Mouse (Mus musculus) kidney, embryonic 14.5 days (tissue): ENCODE measurements around the gene Lcn10. TPM values are rescaled to one million over a fixed set of nuclear protein-coding genes. Genes with fewer than 3 reads are reported as not detected.

Source experiments
- ATAC-seq: fragments of 200-750 bp; cut with Nextera tagmentation; 2 replicates; pipeline ENCODE4 v1.8.0; 2017; ENCODE audit warnings: moderate number of reproducible peaks, mild to moderate bottlenecking, moderate TSS enrichment, moderate library complexity; ENCODE audit not compliant: low FRiP score, low TSS enrichment
- H3K27ac ChIP-seq: fragments of 300-500 bp; sonication (generic); 2 replicates; pipeline ENCODE4 v1.5.1; 2014; ENCODE audit warnings: low read depth, mild to moderate bottlenecking, low read length, moderate library complexity, mixed read lengths
- H3K27me3 ChIP-seq: fragments of 300-500 bp; sonication (generic); 2 replicates; pipeline ENCODE4 v1.6.1; 2014; ENCODE audit warnings: mild to moderate bottlenecking, low read length; ENCODE audit not compliant: control insufficient read depth, insufficient read depth
- H3K36me3 ChIP-seq: fragments of 300-500 bp; sonication (generic); 2 replicates; pipeline ENCODE4 v1.6.1; 2014; ENCODE audit warnings: low read length, mixed read lengths; ENCODE audit not compliant: control insufficient read depth, insufficient read depth
- H3K4me1 ChIP-seq: fragments of 300-500 bp; sonication (generic); 2 replicates; pipeline ENCODE4 v1.6.1; 2014; ENCODE audit warnings: low read length, mixed read lengths; ENCODE audit not compliant: control insufficient read depth, insufficient read depth
- H3K4me2 ChIP-seq: fragments of 300-500 bp; sonication (generic); replicated peaks from 2 replicates; pipeline ENCODE4 v1.6.1; 2014; ENCODE audit warnings: low read depth, mild to moderate bottlenecking, low read length
- H3K4me3 ChIP-seq: fragments of 300-500 bp; sonication (generic); 2 replicates; pipeline ENCODE4 v1.5.1; 2014; ENCODE audit warnings: mild to moderate bottlenecking, low read length
- H3K9ac ChIP-seq: fragments of 300-500 bp; sonication (generic); 2 replicates; pipeline ENCODE4 v1.6.1; 2014; ENCODE audit warnings: low read depth, mild to moderate bottlenecking, low read length, moderate library complexity
- H3K9me3 ChIP-seq: fragments of 300-500 bp; sonication (generic); 2 replicates; pipeline ENCODE4 v1.6.1; 2016; ENCODE audit warnings: low read length; ENCODE audit not compliant: control insufficient read depth
- WGBS: fragments of 180-500 bp; shearing (Covaris S2); extraction: QIAGEN DNeasy Blood & Tissue Kit; methylation state at CpG from one replicate; pipeline ENCODE4 v1.1.7; 2014; 5-methylcytosine and 5-hydroxymethylcytosine counted together
- polyA plus RNA-seq: library from polyadenylated mRNA; unstranded; fragments of >200 nt; fragmentation: Nextera tagmentation; extraction: Ambion mirVana; gene quantifications from 2 replicates; pipeline ENCODE4 v1.2.1, GENCODE M21; 2014

Lcn10 gene
- polyA plus RNA-seq: not detected in 2 replicates

DNA sequence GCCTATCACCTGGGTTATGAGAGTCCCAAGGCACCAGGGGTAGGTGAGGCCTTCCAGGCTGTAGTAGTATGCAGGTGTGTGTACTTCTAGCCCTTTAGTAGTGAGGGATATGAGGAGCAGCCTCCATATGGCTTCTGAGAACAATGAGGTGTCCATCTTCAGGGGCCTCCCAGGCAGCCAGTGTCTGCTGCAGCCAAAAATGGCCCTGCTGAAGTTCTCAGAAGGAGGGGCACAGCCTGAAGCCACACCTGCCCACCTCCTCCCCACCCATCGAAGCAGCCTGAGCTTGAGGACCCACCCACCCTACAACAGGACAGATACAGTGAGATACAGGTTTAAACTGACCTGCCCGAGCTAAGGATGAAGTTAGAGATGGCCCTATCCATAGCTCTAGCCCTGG lies at the start of gene Lcn10:
Lcn10 (plus strand) TSS at position 301 of the 400 bp plus-strand sequence.
- Histone ChIP-seq H3K4me3 (no peak within 1 kb of the TSS), H3K27me3 (no peaks in the 10 kb centered on the region), H3K4me2 (no peak within 1 kb of the TSS), H3K9ac (no peak within 1 kb of the TSS), H3K9me3 (no peaks in the 10 kb centered on the region), H3K27ac (no peak within 1 kb of the TSS), H3K36me3 (no peaks in the 10 kb centered on the region), H3K4me1 (no peaks in the 10 kb centered on the region)
- no peak for ATAC-seq
- WGBS: 77% methylated on average over 2 of the region's 2 CpGs

DNA sequence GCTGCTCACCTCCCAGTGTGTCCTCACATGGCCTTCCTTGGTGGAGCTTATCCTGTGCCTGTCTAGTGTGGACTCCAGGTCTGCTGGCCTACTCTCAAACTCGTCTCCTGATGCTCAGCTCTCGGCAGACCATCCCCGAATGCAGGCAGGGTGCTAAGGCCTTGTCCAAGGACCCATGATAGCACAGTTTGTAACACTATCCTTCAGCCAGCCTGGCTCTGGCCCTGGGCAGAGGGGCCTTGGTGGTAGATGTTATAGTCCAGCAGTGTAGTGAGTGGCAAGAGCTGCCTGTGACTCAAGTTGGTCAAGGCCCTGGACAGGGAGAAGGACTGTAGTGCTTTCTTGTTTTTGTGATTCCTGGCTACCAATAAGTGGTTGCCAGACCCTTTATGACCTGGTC lies 48.9 kb upstream of the Lcn10 start:
- Histone ChIP-seq H3K4me1 (no peaks in the 10 kb centered on the region), H3K27me3 (no peaks in the 10 kb centered on the region), H3K4me3 (no peak overlapping the region), H3K27ac (no peak overlapping the region), H3K9me3 (no peaks in the 10 kb centered on the region), H3K9ac (no peak overlapping the region), H3K4me2 (no peak overlapping the region), H3K36me3 (no peaks in the 10 kb centered on the region)
- no peak for ATAC-seq
- WGBS: 82% methylated on average over 3 of the region's 3 CpGs

DNA sequence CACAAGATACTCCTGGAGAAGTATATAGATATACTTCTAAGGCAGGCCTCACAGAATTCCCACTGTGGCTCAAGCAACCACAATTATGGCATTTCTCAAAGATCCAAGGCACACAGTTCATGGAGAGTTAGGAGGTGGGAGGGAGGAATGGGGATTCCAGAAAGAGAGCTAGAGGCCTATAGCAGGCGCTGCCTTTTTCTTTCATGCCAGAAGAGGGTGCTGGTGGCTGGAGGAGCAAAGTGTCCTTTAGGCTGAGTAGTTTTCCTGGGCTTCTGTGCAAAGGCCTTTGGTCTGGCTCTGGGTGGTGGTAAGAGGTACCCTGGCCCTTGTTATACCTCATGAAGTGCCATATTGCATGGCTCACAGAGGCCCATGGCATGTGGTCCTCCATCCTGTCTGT lies 48.5 kb upstream of the Lcn10 start:
- 53% methylated on average over 1 of the region's 1 CpGs for WGBS
- no peak overlapping the region for H3K4me3 ChIP-seq
- H3K27ac ChIP-seq: no peak overlapping the region
- H3K4me2 ChIP-seq: no peak overlapping the region
- H3K27me3 ChIP-seq: no peaks in the 10 kb centered on the region
- H3K36me3 ChIP-seq: no peaks in the 10 kb centered on the region
- no peak for ATAC-seq
- no peak overlapping the region for H3K9ac ChIP-seq
- H3K4me1 ChIP-seq: no peaks in the 10 kb centered on the region
- no peaks in the 10 kb centered on the region for H3K9me3 ChIP-seq

DNA sequence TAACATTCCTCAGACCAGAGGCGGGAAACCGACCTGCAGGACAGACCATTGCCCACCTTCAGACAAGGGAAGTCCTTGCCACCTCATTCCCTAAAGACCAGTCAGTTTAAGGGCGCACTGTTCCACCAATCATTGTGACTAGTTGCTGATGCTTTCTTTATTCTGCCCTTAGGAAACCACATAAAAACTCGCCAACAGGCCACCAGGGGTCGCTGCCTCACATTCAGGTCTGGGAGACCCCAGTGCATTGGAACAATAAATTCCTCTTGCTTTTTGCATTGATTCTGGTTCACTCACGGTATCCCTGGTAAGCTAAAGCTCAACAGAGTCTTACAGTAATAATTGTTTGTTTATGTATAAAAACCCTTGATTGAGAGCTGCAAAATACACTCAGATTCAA lies 42.6 kb upstream of the Lcn10 start:
- no peak overlapping the region for H3K27ac ChIP-seq
- H3K4me2 ChIP-seq: no peak overlapping the region
- WGBS: 16% methylated on average over 6 of the region's 6 CpGs
- H3K36me3 ChIP-seq: no peaks in the 10 kb centered on the region
- H3K9me3 ChIP-seq: no peaks in the 10 kb centered on the region
- H3K4me3 ChIP-seq: no peak overlapping the region
- ATAC-seq: no peak
- no peak overlapping the region for H3K9ac ChIP-seq
- H3K4me1 ChIP-seq: no peaks in the 10 kb centered on the region
- no peaks in the 10 kb centered on the region for H3K27me3 ChIP-seq

DNA sequence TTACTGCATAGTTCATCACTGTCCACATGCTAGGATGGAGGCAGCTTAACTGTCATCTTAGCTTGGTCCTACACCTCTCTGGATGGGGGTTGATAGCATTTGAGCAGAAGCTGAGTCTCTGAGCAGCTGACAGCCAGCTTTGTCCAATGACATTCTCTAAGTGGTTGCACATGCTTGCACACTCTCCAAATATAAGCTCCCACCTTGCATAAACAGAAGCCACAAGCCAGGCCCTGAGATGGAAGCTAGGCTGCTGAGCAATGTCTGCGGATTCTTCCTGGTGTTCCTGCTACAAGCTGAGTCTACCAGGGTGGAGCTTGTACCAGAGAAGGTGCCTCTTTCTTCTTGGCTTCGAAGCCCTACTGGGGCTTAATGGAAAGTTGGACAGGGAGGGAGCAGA lies 29.6 kb upstream of the Lcn10 start, which contains the start of gene Lcn8:
Lcn8 (plus strand) TSS at position 219 of the 400 bp plus-strand sequence.
- no peaks in the 10 kb centered on the region for H3K36me3 ChIP-seq
- no peak for ATAC-seq
- no peak within 1 kb of the TSS for H3K9ac ChIP-seq

DNA sequence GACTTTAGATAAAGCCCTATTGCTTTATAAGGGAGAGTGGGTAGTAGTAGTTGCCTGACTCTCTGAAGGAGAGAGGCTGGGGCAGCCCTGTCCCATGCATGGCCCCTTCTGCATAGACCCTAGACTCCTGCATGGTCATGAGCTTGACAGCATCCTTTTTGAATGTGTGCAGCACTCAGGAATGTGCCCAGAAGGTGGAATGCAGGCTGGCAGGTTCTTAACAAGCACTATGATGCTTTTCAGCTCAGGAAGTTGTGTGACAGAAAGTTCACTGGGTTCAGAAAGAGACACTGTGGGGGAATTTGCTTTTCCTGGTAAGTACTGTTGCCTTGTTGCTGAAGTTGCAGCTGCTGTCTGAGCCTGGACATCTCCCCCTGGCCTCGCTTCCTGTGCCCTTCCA lies 28.0 kb upstream of the Lcn10 start:
- no peak overlapping the region for H3K4me3 ChIP-seq
- H3K27ac ChIP-seq: no peak overlapping the region
- no peaks in the 10 kb centered on the region for H3K36me3 ChIP-seq
- H3K9ac ChIP-seq: no peak overlapping the region
- H3K4me2 ChIP-seq: no peak overlapping the region
- no peaks in the 10 kb centered on the region for H3K9me3 ChIP-seq
- ATAC-seq: no peak
- no peaks in the 10 kb centered on the region for H3K4me1 ChIP-seq
- H3K27me3 ChIP-seq: no peaks in the 10 kb centered on the region
- WGBS: 45% methylated on average over 1 of the region's 1 CpGs

More for the DNA sequence above, 29.6 kb upstream of the Lcn10 start, which contains the start of gene Lcn8:
- Histone ChIP-seq H3K4me1 (no peaks in the 10 kb centered on the region), H3K9me3 (no peaks in the 10 kb centered on the region), H3K4me2 (no peak within 1 kb of the TSS), H3K27ac (no peak within 1 kb of the TSS), H3K4me3 (no peak within 1 kb of the TSS), H3K27me3 (no peaks in the 10 kb centered on the region)
- 85% methylated on average over 2 of the region's 2 CpGs for WGBS

DNA sequence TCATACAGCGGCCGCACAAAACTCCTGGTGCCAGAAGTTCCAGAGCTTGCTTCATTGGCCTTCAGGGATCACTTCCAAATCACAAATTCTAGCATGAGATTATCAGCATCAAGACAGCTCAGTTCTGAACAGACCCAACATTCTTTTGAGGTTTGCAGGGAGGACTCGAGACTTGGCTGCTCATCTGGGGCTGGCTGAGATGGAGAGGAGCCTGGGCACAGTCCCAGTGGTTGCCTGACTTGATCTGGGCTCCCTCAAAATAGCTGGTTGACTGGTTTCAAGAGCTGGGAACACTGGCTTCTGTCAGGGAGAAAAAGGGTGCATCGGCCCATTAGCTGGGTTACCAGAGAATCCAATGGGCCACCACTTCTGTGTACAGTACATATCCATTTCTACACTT lies 25.8 kb upstream of the Lcn10 start:
- Histone ChIP-seq H3K9ac (no peak overlapping the region), H3K4me1 (no peaks in the 10 kb centered on the region), H3K4me2 (no peak overlapping the region), H3K27ac (no peak overlapping the region), H3K9me3 (no peaks in the 10 kb centered on the region), H3K4me3 (no peak overlapping the region), H3K36me3 (no peaks in the 10 kb centered on the region), H3K27me3 (no peaks in the 10 kb centered on the region)
- no peak for ATAC-seq
- 88% methylated on average over 4 of the region's 4 CpGs for WGBS

DNA sequence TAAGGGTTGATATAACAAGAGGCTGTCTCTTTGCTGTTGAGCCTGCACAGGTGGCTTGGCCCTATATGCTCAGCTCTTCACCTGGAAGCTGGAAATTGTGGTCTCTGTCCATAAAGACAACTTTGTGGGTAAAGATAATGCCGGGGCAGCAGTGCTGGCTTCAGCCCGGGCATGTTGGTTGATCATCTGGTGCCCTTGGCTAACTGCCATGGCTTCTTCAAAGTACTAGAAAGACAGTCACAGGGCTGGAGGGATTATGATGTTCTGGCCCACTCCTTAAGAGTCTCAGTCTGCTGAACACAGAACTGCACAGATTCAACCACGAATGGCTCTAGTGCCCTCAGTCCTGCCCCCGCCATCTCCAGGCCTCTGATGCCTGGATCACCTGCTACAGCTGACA lies 25.3 kb upstream of the Lcn10 start:
- Histone ChIP-seq H3K4me2 (no peak overlapping the region), H3K27me3 (no peaks in the 10 kb centered on the region), H3K27ac (no peak overlapping the region), H3K9ac (no peak overlapping the region), H3K36me3 (no peaks in the 10 kb centered on the region), H3K4me1 (no peaks in the 10 kb centered on the region), H3K9me3 (no peaks in the 10 kb centered on the region), H3K4me3 (no peak overlapping the region)
- ATAC-seq: no peak
- WGBS: 78% methylated on average over 4 of the region's 4 CpGs

DNA sequence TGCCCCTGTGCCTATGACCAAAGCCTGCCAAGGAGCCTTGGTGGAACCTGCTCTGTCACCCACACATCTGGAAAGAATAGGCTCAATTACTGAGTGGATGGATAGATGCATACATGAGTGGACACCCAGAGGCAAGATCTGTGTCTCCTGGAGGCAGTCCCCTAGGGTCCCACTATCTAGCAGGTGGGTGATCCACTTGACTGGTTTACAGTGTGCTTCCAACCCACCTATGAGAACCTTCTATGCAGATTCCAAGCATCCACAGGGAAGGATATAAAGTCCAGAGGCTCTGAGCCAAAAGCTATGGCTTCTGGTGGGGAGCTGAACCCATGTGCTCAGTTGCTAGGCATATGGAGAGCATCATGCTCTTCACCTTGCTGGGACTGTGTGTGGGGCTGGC lies 24.9 kb upstream of the Lcn10 start, which contains the start of gene Lcn5:
Lcn5 (plus strand) TSS at position 301 of the 400 bp plus-strand sequence.
- Histone ChIP-seq H3K4me2 (no peak within 1 kb of the TSS), H3K4me3 (no peak within 1 kb of the TSS), H3K4me1 (no peaks in the 10 kb centered on the region), H3K9me3 (no peaks in the 10 kb centered on the region), H3K27me3 (no peaks in the 10 kb centered on the region), H3K27ac (no peak within 1 kb of the TSS), H3K9ac (no peak within 1 kb of the TSS), H3K36me3 (no peaks in the 10 kb centered on the region)
- ATAC-seq: no peak
